Mouse (Mus musculus) macrophage (primary cell): ENCODE results near the gene Pak7. TPM values are rescaled to one million over a fixed set of nuclear protein-coding genes. Genes with fewer than 3 reads are reported as not detected.

Source experiments
- H3K27ac ChIP-seq: fragments of 350-480 bp; formaldehyde crosslinking; 2 replicates; pipeline ENCODE4 v1.9.0; 2021
- H3K36me3 ChIP-seq: fragments of 350-480 bp; formaldehyde crosslinking; 2 replicates; pipeline ENCODE4 v1.9.0; 2021; ENCODE audit errors: inconsistent target
- H3K4me3 ChIP-seq: fragments of 350-480 bp; formaldehyde crosslinking; 2 replicates; pipeline ENCODE4 v1.9.0; 2021; ENCODE audit errors: inconsistent target
- H3K79me2 ChIP-seq: fragments of 350-480 bp; formaldehyde crosslinking; 2 replicates; pipeline ENCODE4 v1.9.0; 2021; ENCODE audit errors: inconsistent target
- WGBS: methylation state at CpG from one replicate; pipeline ENCODE4 v1.1.7; 2026; ENCODE audit warnings: inconsistent platforms; ENCODE audit not compliant: missing documents; 5-methylcytosine and 5-hydroxymethylcytosine counted together
- polyA plus RNA-seq: library from polyadenylated mRNA; stranded (reverse); fragments of 250-400 nt; gene quantifications from 3 replicates; pipeline ENCODE4 v1.2.4, GENCODE M21; 2018; ENCODE audit warnings: inconsistent platforms

Pak7 gene
- polyA plus RNA-seq, 1 experiment from 2014 or later, result not detected

- H3K4me3 ChIP-seq, result no peak overlapping the region
- no peaks in the 10 kb centered on the region for H3K36me3 ChIP-seq
- 94% methylated on average over 2 of the region's 2 CpGs for WGBS
- H3K27ac ChIP-seq, result no peak overlapping the region
- H3K79me2 ChIP-seq, result no peaks in the 10 kb centered on the region
These were observed 269.8 kb downstream of the Pak7 start for GRCm38 (mm10) chr2:136118006-136118405.

GRCm38 (mm10) chr2:136113374-136113773, 274.4 kb downstream of the Pak7 start:
- Histone ChIP-seq H3K27ac (no peak overlapping the region), H3K36me3 (no peaks in the 10 kb centered on the region), H3K4me3 (no peak overlapping the region), H3K79me2 (no peaks in the 10 kb centered on the region)
- WGBS, result 46% methylated on average over 6 of the region's 6 CpGs

DNA sequence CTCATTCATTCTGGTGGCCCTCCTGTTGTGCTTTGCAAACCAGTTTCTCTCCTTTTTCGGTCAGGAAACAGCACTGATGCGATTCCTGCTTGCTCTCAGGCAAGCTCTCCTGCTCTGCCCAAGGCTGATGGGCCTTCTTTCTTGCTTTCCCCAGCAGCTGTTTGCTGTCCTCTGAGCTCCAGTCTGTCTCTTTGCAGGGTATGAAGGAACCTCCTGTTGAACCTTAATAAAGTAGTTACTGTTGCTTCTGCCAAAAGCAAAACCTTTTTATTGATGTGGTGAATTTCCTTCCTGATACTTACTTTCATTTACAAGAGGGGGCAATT, 278.8 kb downstream of the Pak7 start:
- Histone ChIP-seq H3K36me3 (no peaks in the 10 kb centered on the region), H3K4me3 (no peak overlapping the region), H3K27ac (no peak overlapping the region), H3K79me2 (no peaks in the 10 kb centered on the region)
- WGBS, result 62% methylated on average over 2 of the region's 2 CpGs

- H3K27ac ChIP-seq, result no peak overlapping the region
- WGBS, result 81% methylated on average over 6 of the region's 6 CpGs
- no peaks in the 10 kb centered on the region for H3K36me3 ChIP-seq
- no peak overlapping the region for H3K4me3 ChIP-seq
- no peaks in the 10 kb centered on the region for H3K79me2 ChIP-seq
These were observed 279.4 kb downstream of the Pak7 start for GRCm38 (mm10) chr2:136108124-136109037.

GRCm38 (mm10) chr2:136107597-136107996, 280.2 kb downstream of the Pak7 start:
- Histone ChIP-seq H3K36me3 (no peaks in the 10 kb centered on the region), H3K27ac (no peak overlapping the region), H3K4me3 (no peak overlapping the region), H3K79me2 (no peaks in the 10 kb centered on the region)

- no peak overlapping the region for H3K27ac ChIP-seq
- H3K4me3 ChIP-seq, result no peak overlapping the region
- H3K36me3 ChIP-seq, result no peaks in the 10 kb centered on the region
- WGBS, result 72% methylated on average over 3 of the region's 3 CpGs
- H3K79me2 ChIP-seq, result no peaks in the 10 kb centered on the region
These were observed 290.6 kb downstream of the Pak7 start for GRCm38 (mm10) chr2:136097143-136097542.

- H3K79me2 ChIP-seq, result no peaks in the 10 kb centered on the region
- H3K4me3 ChIP-seq, result no peak overlapping the region
- 35% methylated on average over 2 of the region's 2 CpGs for WGBS
- H3K27ac ChIP-seq, result no peak overlapping the region
- H3K36me3 ChIP-seq, result no peaks in the 10 kb centered on the region
These were observed 291.8 kb downstream of the Pak7 start for GRCm38 (mm10) chr2:136095978-136096377.

- Histone ChIP-seq H3K79me2 (no peaks in the 10 kb centered on the region), H3K36me3 (no peaks in the 10 kb centered on the region), H3K4me3 (no peak overlapping the region), H3K27ac (no peak overlapping the region)
- WGBS, result 100% methylated on average over 1 of the region's 1 CpGs
These were observed 323.4 kb downstream of the Pak7 start for GRCm38 (mm10) chr2:136064356-136064755.

GRCm38 (mm10) chr2:136059029-136059669, 328.6 kb downstream of the Pak7 start:
- H3K79me2 ChIP-seq, result no peaks in the 10 kb centered on the region
- no peaks in the 10 kb centered on the region for H3K36me3 ChIP-seq
- no peak overlapping the region for H3K4me3 ChIP-seq
- WGBS, result 9% methylated on average over 36 of the region's 37 CpGs
- no peak overlapping the region for H3K27ac ChIP-seq

GRCm38 (mm10) chr2:136058398-136058797, 329.4 kb downstream of the Pak7 start:
- H3K36me3 ChIP-seq, result no peaks in the 10 kb centered on the region
- H3K4me3 ChIP-seq, result no peak overlapping the region
- 16% methylated on average over 7 of the region's 7 CpGs for WGBS
- no peak overlapping the region for H3K27ac ChIP-seq
- no peaks in the 10 kb centered on the region for H3K79me2 ChIP-seq

DNA sequence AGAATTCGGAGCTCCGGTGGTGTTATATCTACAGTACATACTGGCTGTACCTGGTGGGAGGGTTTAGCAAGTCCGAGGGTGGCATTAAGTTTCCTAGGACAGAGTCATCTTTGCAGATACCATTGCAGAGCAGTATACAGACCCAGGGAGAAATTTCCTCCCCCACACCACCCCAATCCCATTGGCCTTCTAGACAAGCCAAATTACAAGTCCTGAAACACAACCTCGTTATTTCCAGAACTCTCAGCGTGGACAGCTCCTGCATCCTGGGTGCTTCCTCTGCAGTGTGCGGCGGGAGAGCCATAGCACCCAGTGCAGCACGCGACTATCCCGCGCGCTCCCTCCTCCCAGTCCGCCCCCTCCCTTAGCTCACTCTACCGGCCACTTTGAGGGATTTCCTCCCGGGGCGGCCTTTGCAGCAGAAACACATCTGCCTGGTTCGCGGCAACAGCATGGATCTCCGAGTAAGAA, 329.9 kb downstream of the Pak7 start:
- Histone ChIP-seq H3K36me3 (no peaks in the 10 kb centered on the region), H3K79me2 (no peaks in the 10 kb centered on the region), H3K4me3 (no peak overlapping the region), H3K27ac (no peak overlapping the region)
- WGBS, result 11% methylated on average over 11 of the region's 19 CpGs

DNA sequence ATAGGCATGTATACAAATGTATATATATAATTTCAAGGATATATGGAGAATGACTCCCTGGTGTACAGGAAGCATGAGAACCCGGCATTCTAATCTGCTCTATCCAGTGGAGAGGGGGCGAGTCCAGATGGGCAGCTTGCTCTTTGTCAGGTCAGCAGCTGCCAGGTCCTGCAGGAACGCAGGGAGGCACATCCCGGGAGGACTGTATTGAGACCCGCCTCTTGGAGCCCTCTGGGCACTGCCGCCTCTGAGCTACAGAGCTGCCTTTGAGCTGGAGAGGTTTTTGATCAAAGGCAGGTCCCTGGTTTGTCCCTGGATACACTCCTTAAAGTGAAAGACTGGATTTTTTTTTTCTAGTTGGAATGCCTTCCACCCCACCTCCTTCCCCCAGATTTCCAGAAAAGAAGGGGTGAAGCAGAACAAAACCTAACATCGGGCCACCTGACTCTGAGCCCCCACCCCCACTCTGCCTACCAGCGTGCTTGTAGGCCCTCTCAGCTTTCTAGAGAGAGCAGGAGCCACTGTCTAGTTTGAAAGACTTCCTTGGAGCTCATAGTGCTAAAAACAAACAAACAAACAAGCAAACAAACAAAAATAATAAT, 336.0 kb downstream of the Pak7 start, which contains the start of gene Lamp5:
TSS of gene Lamp5 (plus strand) at position 552 of the 602 bp plus-strand sequence.
- Histone ChIP-seq H3K4me3 (no peak within 1 kb of the TSS), H3K36me3 (no peaks in the 10 kb centered on the region), H3K79me2 (no peaks in the 10 kb centered on the region), H3K27ac (no peak within 1 kb of the TSS)
- 54% methylated on average over 8 of the region's 8 CpGs for WGBS

DNA sequence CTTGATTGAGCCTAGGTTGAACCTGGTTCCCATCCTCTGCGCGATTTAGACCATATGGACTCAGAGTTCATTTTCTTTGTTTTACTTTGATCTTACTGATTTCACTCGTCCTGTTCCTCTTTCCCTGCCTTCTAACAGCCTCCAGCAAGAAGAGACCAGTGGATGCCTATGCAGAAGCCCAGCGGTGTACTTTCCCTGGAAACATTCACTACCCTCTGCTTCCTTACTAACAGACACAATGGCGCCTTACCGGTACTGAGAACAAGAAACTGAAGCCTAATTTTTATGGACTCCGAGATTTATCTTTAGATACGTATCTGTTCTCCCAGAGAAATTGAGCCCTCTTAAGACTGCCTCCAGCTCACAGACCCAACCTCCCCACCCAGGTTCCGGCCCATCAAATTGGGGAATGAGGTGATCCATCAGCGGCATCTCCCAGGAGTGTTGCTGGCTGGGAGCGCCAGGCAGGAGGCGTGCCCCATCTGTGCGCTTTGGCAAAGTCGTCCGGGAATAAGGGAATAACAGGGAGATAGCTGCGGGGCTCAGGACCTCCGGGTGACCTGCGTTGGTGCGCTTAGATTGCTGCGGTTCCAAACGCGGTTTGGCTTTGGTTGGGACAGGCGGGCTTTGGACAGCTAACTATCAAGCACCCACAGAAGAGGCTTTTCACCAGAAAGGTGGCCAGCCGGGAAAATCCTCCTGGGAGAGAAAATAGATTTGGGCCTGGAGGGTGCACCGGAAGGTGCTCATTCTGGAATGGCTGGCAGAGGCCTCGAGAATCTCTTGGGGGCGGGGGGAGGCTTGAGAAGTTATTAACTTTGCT, 336.8 kb downstream of the Pak7 start:
- no peaks in the 10 kb centered on the region for H3K79me2 ChIP-seq
- no peak overlapping the region for H3K27ac ChIP-seq
- H3K36me3 ChIP-seq, result no peaks in the 10 kb centered on the region
- no peak overlapping the region for H3K4me3 ChIP-seq
- WGBS, result 27% methylated on average over 27 of the region's 27 CpGs

GRCm38 (mm10) chr2:136048464-136048863, 339.3 kb downstream of the Pak7 start:
- Histone ChIP-seq H3K4me3 (no peak overlapping the region), H3K27ac (no peak overlapping the region), H3K36me3 (no peaks in the 10 kb centered on the region), H3K79me2 (no peaks in the 10 kb centered on the region)
- WGBS, result 96% methylated on average over 4 of the region's 4 CpGs
